12 mouse cellular contexts compared by ENCODE assay signal in genomic region chr15:96757446-96758198, GRCm38 (mm10). TPM values are rescaled to one million over a fixed set of nuclear protein-coding genes. Genes with fewer than 3 reads are reported as not detected.
A peak's percentile ranks its signal among the peaks of the same experiment; 100 is the strongest.
DNase-seq lines count a peak whose midpoint lies in the region; ATAC-seq and TF ChIP-seq lines count a peak whose summit lies in the region.
"Had no signal": no experiment of that assay in that cellular context is flagged by ENCODE, and none has a peak within 500 bp of the region (broad histone marks: within the 10 kb centered on the region; RNA-seq: fewer than 3 reads in every experiment).

No protein-coding gene starts in this region.

- DNase-seq in kidney, postnatal 0 days (ENCODE audit: low spot score): peak; percentile 48
- no peak for DNase-seq in kidney, postnatal 14 days
- DNase-seq in CD4-positive, CD25-positive, alpha-beta regulatory T cell, adult 2 months (ENCODE audit: low read depth, low spot score): peak; percentile 50
- no peak for DNase-seq in ovary, postnatal 36 days (ENCODE audit: low spot score)
- DNase-seq in c-Kit-positive CD71-positive TER-119-positive erythroid progenitor cells, embryonic 14.5 days (ENCODE audit: low spot score): no peak
- DNase-seq: cerebellum, adult 2 months; gastrocnemius, postnatal 25 days had no signal

- H3K27me3 ChIP-seq in kidney, postnatal 0 days (ENCODE audit: insufficient read depth, low read length): no peaks in the 10 kb centered on the region
- H3K27me3 ChIP-seq: hindbrain, embryonic 13.5 days; midbrain, embryonic 13.5 days had no signal

- H3K9ac ChIP-seq in kidney, postnatal 0 days (ENCODE audit: low read depth, low read length): no peak overlapping the region
- H3K9ac ChIP-seq: hindbrain, embryonic 13.5 days; midbrain, embryonic 13.5 days had no signal

- 78% methylated on average over 9 of the region's 9 CpGs for WGBS in kidney, postnatal 0 days

- no peaks in the 10 kb centered on the region for H3K36me3 ChIP-seq in kidney, postnatal 0 days (ENCODE audit: insufficient read depth, low read length)
- H3K36me3 ChIP-seq: hindbrain, embryonic 13.5 days; midbrain, embryonic 13.5 days had no signal

- no peak overlapping the region for H3K4me2 ChIP-seq in kidney, postnatal 0 days (ENCODE audit: low read length)
- H3K4me2 ChIP-seq: hindbrain, embryonic 13.5 days; midbrain, embryonic 13.5 days had no signal

- no peaks in the 10 kb centered on the region for H3K9me3 ChIP-seq in kidney, postnatal 0 days (replicated peaks; ENCODE audit: low read length)
- H3K9me3 ChIP-seq: hindbrain, embryonic 13.5 days; midbrain, embryonic 13.5 days had no signal

- peak; percentile 40; the same call in 1 of the 2 replicates for ATAC-seq in kidney, postnatal 0 days (replicated peaks; ENCODE audit: low FRiP score, low read depth)
- peak; percentile 43 for ATAC-seq in inflammation-experienced regulatory T-cells, adult 6 months
- ATAC-seq in neutrophil, adult 5-6 weeks (ENCODE audit: extremely low read depth, insufficient number of reproducible peaks, low FRiP score, poor library complexity, severe bottlenecking): peak; percentile 89
- ATAC-seq in erythroid progenitor cell, adult 5-6 weeks (replicated peaks; ENCODE audit: low FRiP score, poor library complexity, severe bottlenecking): no peak
- ATAC-seq: midbrain, embryonic 13.5 days had no signal

- peaks cover 10% of the 10 kb centered on the region for H3K4me1 ChIP-seq in kidney, postnatal 0 days (replicated peaks; ENCODE audit: insufficient read depth, low read length)

- H3K27ac ChIP-seq in kidney, postnatal 0 days: 0 out of 2 replicates have a peak overlapping the region, but pooled peaks have one; percentile 70
- H3K27ac ChIP-seq: hindbrain, embryonic 13.5 days; midbrain, embryonic 13.5 days had no signal

- H3K4me3 ChIP-seq in kidney, postnatal 0 days (replicated peaks; ENCODE audit: low read depth, low read length): no peak overlapping the region
- H3K4me3 ChIP-seq: hindbrain, embryonic 13.5 days; midbrain, embryonic 13.5 days had no signal

- TF ChIP-seq CTCF in kidney, postnatal 0 days (IDR thresholded peaks at IDR 0.05; ENCODE audit: low read depth): no peak

RNA-seq across cellular contexts. Expression of gene Slc38a2, which starts 58.1 kb away (rescaled TPM):
- 111 and 113 TPM in 2 replicates for polyA plus RNA-seq in kidney, postnatal 0 days (2015; fragmentation: Nextera tagmentation; extraction: Ambion mirVana)
- polyA plus RNA-seq in inflammation-experienced regulatory T-cells, adult 6 months (2017; shearing (Covaris generic)): 10 to 100 TPM; 36.1 to 44.6 (median 42.9) TPM
- total RNA-seq in neutrophil, adult 5-6 weeks (2017): 136 and 139 TPM in 2 replicates
- 58.0 and 85.9 TPM in 2 replicates for total RNA-seq in erythroid progenitor cell, adult 5-6 weeks (2015; ENCODE audit: low replicate concordance)
- 38.4 and 47.4 TPM in 2 replicates for total RNA-seq in erythroid progenitor cell, adult 5-6 weeks (2017; ENCODE audit: low replicate concordance)

Comparison
In these comparisons a context has a peak if more than half of its experiments do, and no peak if none do; other contexts are left out.
1. DNase-seq: peak in kidney, postnatal 0 days (single experiment) and CD4-positive, CD25-positive, alpha-beta regulatory T cell, adult 2 months (single experiment); none in kidney, postnatal 14 days (single experiment), ovary, postnatal 36 days (single experiment) and c-Kit-positive CD71-positive TER-119-positive erythroid progenitor cells, embryonic 14.5 days (single experiment).